Mouse (Mus musculus) limb, embryonic 10.5 days (tissue): ENCODE results near the gene Ces1h. TPM values are rescaled to one million over a fixed set of nuclear protein-coding genes. Genes with fewer than 3 reads are reported as not detected.

Experiments
- DNase-seq: peaks from one replicate; pipeline ENCODE4 v3.0.0-alpha.2; 2017; ENCODE audit warnings: low spot score
- H3K27ac ChIP-seq: fragments of 300-500 bp; sonication (generic); 2 replicates; pipeline ENCODE4 v1.5.1; 2016; ENCODE audit warnings: mild to moderate bottlenecking
- H3K27me3 ChIP-seq: fragments of 300-500 bp; sonication (generic); 2 replicates; pipeline ENCODE4 v1.6.1; 2016; ENCODE audit warnings: low read depth, mild to moderate bottlenecking; ENCODE audit not compliant: poor library complexity, severe bottlenecking
- H3K36me3 ChIP-seq: fragments of 300-500 bp; sonication (generic); 2 replicates; pipeline ENCODE4 v1.6.1; 2016; ENCODE audit warnings: mild to moderate bottlenecking, moderate library complexity
- H3K4me1 ChIP-seq: fragments of 300-500 bp; sonication (generic); 2 replicates; pipeline ENCODE4 v1.6.1; 2016
- H3K4me3 ChIP-seq: fragments of 300-500 bp; sonication (generic); 2 replicates; pipeline ENCODE4 v1.5.1; 2016; ENCODE audit warnings: mild to moderate bottlenecking, moderate library complexity
- H3K9me3 ChIP-seq: fragments of 300-500 bp; sonication (generic); replicated peaks from 2 replicates; pipeline ENCODE4 v1.6.1; 2016; ENCODE audit warnings: mild to moderate bottlenecking
- WGBS: fragments of 180-500 bp; shearing (Covaris S2); methylation state at CpG from one replicate; pipeline ENCODE4 v1.1.7; 2016; 5-methylcytosine and 5-hydroxymethylcytosine counted together
- polyA plus RNA-seq: library from polyadenylated mRNA; unstranded; fragments of >200 nt; fragmentation: Nextera tagmentation; extraction: Ambion mirVana; gene quantifications from 2 replicates; pipeline ENCODE4 v1.2.1, GENCODE M21; 2016

Ces1h gene
- polyA plus RNA-seq, 1 experiment from 2014 or later = not detected

- DNase-seq = no peak
- H3K36me3 ChIP-seq = no peaks in the 10 kb centered on the region
- no peaks in the 10 kb centered on the region for H3K27me3 ChIP-seq
- 92% methylated on average over 2 of the region's 2 CpGs for WGBS
- H3K9me3 ChIP-seq = no peaks in the 10 kb centered on the region
- H3K27ac ChIP-seq = no peak overlapping the region
- H3K4me3 ChIP-seq = no peak overlapping the region
- H3K4me1 ChIP-seq = no peaks in the 10 kb centered on the region
Observed at GRCm38 (mm10) chr8:93317031-93317430, 62.5 kb downstream of the Ces1h start.

- no peak for DNase-seq
- Histone ChIP-seq H3K27ac (no peak overlapping the region), H3K4me1 (no peaks in the 10 kb centered on the region), H3K36me3 (no peaks in the 10 kb centered on the region), H3K9me3 (no peaks in the 10 kb centered on the region), H3K27me3 (no peaks in the 10 kb centered on the region), H3K4me3 (no peak overlapping the region)
- 84% methylated on average over 2 of the region's 2 CpGs for WGBS
Observed at GRCm38 (mm10) chr8:93315557-93315956, 64.0 kb downstream of the Ces1h start.

Other genes starting within 250 kb of the Ces1h start
- gene Ces1c, start 248.4 kb downstream of the Ces1h start, polyA plus RNA-seq = not detected in 2 replicates
- gene Ces1d, start 181.9 kb downstream of the Ces1h start, polyA plus RNA-seq = 0.20 and 0.24 TPM in 2 replicates
- not detected in 2 replicates for gene Ces1e, start 150.1 kb downstream of the Ces1h start, polyA plus RNA-seq
- not detected in 2 replicates for gene Ces1f, start 100.0 kb downstream of the Ces1h start, polyA plus RNA-seq
- gene Ces1g, start 42.4 kb downstream of the Ces1h start, polyA plus RNA-seq = not detected in 2 replicates
- not detected in 2 replicates for gene Ces5a, start 156.1 kb upstream of the Ces1h start, polyA plus RNA-seq